Mouse (Mus musculus) urinary bladder, postnatal 25 days (tissue): Measurements from ENCODE around the gene Gm42878.

Source experiments
- DNase-seq: peaks from one replicate; pipeline ENCODE4 v3.0.0; 2022; ENCODE audit warnings: low spot score

Gene Gm42878

GRCm38 (mm10) chr5:121500719-121501118 is 44.6 kb downstream of the Gm42878 start:
- DNase-seq, result no peak

- DNase-seq, result no peak
Observed at GRCm38 (mm10) chr5:121493305-121493704, 52.0 kb downstream of the Gm42878 start.

GRCm38 (mm10) chr5:121484801-121485200 is 60.5 kb downstream of the Gm42878 start:
- no peak for DNase-seq

- peak; percentile 19 for DNase-seq
Observed at GRCm38 (mm10) chr5:121477680-121478079, 67.6 kb downstream of the Gm42878 start.

- DNase-seq, result no peak
Observed at GRCm38 (mm10) chr5:121476040-121476439, 69.2 kb downstream of the Gm42878 start.

GRCm38 (mm10) chr5:121474610-121475009 is 70.7 kb downstream of the Gm42878 start:
- no peak for DNase-seq

- no peak for DNase-seq
Observed at GRCm38 (mm10) chr5:121472411-121472810, 72.9 kb downstream of the Gm42878 start.

GRCm38 (mm10) chr5:121469566-121469965 is 75.7 kb downstream of the Gm42878 start:
- no peak for DNase-seq
